Mouse (Mus musculus) brain, embryonic 14.5 days (tissue): Measurements from ENCODE around the gene Mdfi.

ENCODE experiments used
- CTCF ChIP-seq: fragments of 200-500 bp; IDR thresholded peaks from 2 replicates; pipeline ENCODE4 v1.5.1; 2012; ENCODE audit warnings: inconsistent platforms, mild to moderate bottlenecking, moderate library complexity, borderline replicate concordance; ENCODE audit not compliant: insufficient read depth, insufficient read length; ENCODE audit errors: extremely low read depth
- POLR2A ChIP-seq: fragments of 200-500 bp; IDR thresholded peaks from 2 replicates; pipeline ENCODE4 v1.6.1; 2012; ENCODE audit warnings: mild to moderate bottlenecking, inconsistent platforms, borderline replicate concordance; ENCODE audit not compliant: poor library complexity, insufficient read depth, insufficient read length, severe bottlenecking; ENCODE audit errors: extremely low read depth

DNA sequence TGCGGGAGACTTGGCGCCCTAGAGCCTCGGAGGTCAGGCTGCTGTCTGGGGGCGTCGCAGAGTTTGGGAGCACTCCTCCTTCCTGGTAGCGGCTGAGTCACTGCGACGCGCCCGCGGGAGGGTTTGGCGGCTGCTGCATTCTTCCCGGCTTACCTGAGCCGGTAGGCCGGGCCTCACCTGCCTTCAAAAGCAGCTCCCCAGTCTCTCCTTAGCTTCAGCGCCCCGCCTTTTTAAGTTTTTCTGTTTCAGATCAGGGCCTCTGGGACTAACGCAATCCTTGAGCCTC, at the start of gene Mdfi:
- TF ChIP-seq CTCF (no peak), POLR2A (no peak)
